Mouse (Mus musculus) G1E-ER4 (cell line): ENCODE results near the gene Alg6. TPM values are rescaled to one million over a fixed set of nuclear protein-coding genes. Genes with fewer than 3 reads are reported as not detected.

Experiments used
- GATA1 ChIP-seq: IDR thresholded peaks from one replicate; pipeline ENCODE4 v1.8.0; 2012; ENCODE audit warnings: low read length, inconsistent platforms
- polyA plus RNA-seq: library from polyadenylated mRNA; stranded (reverse); fragments of >175 nt; gene quantifications from 2 replicates; pipeline ENCODE4 v1.2.3, GENCODE M21; 2012

The Alg6 gene
- polyA plus RNA-seq, 1 experiment = 0.35 TPM

DNA sequence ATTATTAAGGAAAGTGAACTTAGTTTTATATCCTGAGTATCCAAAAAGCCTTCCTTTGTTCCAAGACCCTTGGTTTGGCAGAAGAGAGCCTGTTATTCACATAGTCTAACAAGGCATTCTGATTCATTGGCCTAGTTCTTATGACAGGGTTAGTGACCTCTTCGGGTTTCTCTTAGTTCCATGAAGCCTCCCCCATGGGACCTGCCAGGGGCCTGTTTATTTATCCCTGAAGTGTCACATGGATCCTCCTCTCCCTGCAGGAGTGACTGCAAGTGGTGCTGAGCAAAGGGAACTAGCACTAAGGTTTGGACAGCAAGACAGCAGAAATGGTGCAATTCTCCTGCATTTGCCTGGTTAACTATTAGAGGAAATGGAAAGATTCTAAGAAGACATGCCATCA is 57.6 kb downstream of the Alg6 start:
- no peak for TF ChIP-seq GATA1

DNA sequence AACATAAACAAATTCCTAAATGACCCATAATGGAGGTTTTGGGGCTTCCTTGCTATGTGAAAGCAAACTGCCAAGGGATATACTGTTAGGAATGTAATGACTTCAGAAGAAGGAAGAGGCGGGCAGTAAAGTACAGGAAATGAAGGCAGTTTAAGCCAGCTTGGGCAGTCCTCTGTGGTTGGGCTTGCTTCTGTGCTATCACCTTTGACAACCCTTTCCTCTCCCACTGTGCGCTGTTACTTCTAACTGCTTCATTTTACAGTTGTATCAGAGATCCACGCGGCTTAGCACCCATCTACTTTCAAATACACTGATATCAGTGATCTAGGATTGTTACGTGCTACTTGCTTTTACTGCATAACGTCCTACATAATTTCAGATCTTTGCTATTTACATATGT is 76.9 kb downstream of the Alg6 start:
- TF ChIP-seq GATA1 = no peak

Other genes starting within 250 kb of the Alg6 start
- not detected in 2 replicates for gene Foxd3, start 59.4 kb upstream of the Alg6 start, polyA plus RNA-seq
- 1.3 and 1.4 TPM in 2 replicates for gene Efcab7, start 113.5 kb downstream of the Alg6 start, polyA plus RNA-seq
- 39.9 and 42.5 TPM in 2 replicates for gene Pgm1, start 213.8 kb downstream of the Alg6 start, polyA plus RNA-seq
- 0.73 and 0.81 TPM in 2 replicates for gene Itgb3bp, start 214.1 kb downstream of the Alg6 start, polyA plus RNA-seq